Mouse (Mus musculus) liver, embryonic 13.5 days (tissue): ENCODE measurements at regions not wholly inside any gene's neighbourhood (a gene's known extent, or its start where the extent isn't known, plus 50 kb on each side); places are given as distances from the start of the nearest gene placed in this dataset.

ENCODE experiments used
- ATAC-seq: fragments of 200-750 bp; cut with Nextera tagmentation; 2 replicates; pipeline ENCODE4 v1.8.0; 2017; ENCODE audit warnings: low read depth, mild to moderate bottlenecking, moderate number of reproducible peaks, moderate library complexity
- DNase-seq: peaks from one replicate; pipeline ENCODE4 v3.0.0; 2022
- H3K27ac ChIP-seq: fragments of 300-500 bp; sonication (generic); 2 replicates; pipeline ENCODE4 v1.5.1; 2015; ENCODE audit warnings: moderate library complexity, mild to moderate bottlenecking, inconsistent platforms
- H3K27me3 ChIP-seq: fragments of 300-500 bp; sonication (generic); 2 replicates; pipeline ENCODE4 v1.6.1; 2015; ENCODE audit warnings: mild to moderate bottlenecking, inconsistent platforms
- H3K36me3 ChIP-seq: fragments of 300-500 bp; sonication (generic); 2 replicates; pipeline ENCODE4 v1.6.1; 2015; ENCODE audit warnings: mild to moderate bottlenecking, inconsistent platforms
- H3K4me1 ChIP-seq: fragments of 300-500 bp; sonication (generic); replicated peaks from 2 replicates; pipeline ENCODE4 v1.6.1; 2015; ENCODE audit warnings: inconsistent platforms
- H3K4me2 ChIP-seq: fragments of 300-500 bp; sonication (generic); 2 replicates; pipeline ENCODE4 v1.6.1; 2015; ENCODE audit warnings: inconsistent platforms, mild to moderate bottlenecking, moderate library complexity
- H3K4me3 ChIP-seq: fragments of 300-500 bp; sonication (generic); replicated peaks from 2 replicates; pipeline ENCODE4 v1.5.1; 2015; ENCODE audit warnings: mild to moderate bottlenecking, inconsistent platforms
- H3K9ac ChIP-seq: fragments of 300-500 bp; sonication (generic); 2 replicates; pipeline ENCODE4 v1.6.1; 2015; ENCODE audit warnings: mild to moderate bottlenecking, inconsistent platforms
- H3K9me3 ChIP-seq: fragments of 300-500 bp; sonication (generic); replicated peaks from 2 replicates; pipeline ENCODE4 v1.6.1; 2016; ENCODE audit warnings: inconsistent platforms
- WGBS: fragments of 180-500 bp; shearing (Covaris S2); methylation state at CpG from one replicate; pipeline ENCODE4 v1.1.7; 2015; ENCODE audit not compliant: insufficient replicate concordance; 5-methylcytosine and 5-hydroxymethylcytosine counted together

DNA sequence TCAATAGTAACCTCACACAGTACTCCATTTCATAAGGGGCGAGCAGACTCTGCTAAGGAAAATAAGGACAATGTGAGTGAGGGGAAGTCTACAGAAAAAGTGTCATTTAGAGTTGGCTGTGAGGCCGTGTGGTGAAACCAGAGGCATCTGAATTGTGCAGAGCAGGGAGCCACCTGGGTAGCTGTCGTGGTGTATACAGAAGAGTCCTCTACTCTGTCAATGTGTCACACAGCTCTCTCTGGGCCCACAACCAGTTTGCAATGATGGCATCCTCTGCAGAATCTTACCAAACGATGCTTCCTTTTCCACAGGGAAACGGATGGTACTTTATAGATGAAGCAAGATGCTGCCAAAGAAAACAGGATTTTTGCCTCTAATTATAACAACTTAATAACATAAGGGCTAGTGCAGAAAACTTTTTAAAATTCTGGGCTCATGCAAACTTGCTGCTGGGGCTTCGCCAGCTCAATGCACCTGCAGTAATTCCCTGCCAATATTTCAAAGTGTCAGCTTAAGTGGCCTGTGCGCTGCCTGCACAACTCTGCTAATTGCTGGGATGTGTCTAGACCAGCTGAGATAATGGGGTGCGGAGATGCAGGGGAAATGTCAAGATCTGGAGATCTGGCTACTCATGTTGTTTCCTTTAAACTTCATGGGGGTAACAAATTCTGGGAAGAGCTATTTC is 505.8 kb downstream of the Dok5 start:
- DNase-seq (no peak), ATAC-seq (no peak)
- Histone ChIP-seq H3K36me3 (no peaks in the 10 kb centered on the region), H3K27ac (no peak overlapping the region), H3K27me3 (no peaks in the 10 kb centered on the region), H3K4me3 (no peak overlapping the region), H3K9ac (no peak overlapping the region), H3K4me1 (no peaks in the 10 kb centered on the region), H3K4me2 (no peak overlapping the region), H3K9me3 (peaks cover 9% of the 10 kb centered on the region; the same call in 1 of the 2 replicates)
- 59% methylated on average over 8 of the region's 8 CpGs for WGBS

DNA sequence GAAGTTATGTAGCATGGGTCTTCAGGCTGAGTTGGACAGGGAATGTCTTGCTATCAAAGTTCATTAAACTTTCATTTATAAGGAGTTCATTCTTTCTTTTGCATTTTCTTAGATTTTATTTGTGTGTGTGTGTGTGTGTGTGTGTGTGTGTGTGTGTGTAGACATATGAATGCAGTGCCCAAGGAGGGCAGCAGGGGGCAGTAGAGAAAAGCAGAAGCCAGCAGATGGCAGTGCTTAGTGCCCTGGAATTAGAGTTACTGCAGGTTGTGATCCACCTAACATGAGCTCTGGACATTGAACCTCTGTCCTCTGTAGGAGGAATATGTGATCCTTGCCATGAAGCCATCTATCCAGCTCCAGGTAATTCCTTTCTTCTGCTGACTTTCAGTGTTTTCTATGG is 501.2 kb downstream of the Dok5 start:
- no peaks in the 10 kb centered on the region for H3K27me3 ChIP-seq
- no peak for ATAC-seq

DNA sequence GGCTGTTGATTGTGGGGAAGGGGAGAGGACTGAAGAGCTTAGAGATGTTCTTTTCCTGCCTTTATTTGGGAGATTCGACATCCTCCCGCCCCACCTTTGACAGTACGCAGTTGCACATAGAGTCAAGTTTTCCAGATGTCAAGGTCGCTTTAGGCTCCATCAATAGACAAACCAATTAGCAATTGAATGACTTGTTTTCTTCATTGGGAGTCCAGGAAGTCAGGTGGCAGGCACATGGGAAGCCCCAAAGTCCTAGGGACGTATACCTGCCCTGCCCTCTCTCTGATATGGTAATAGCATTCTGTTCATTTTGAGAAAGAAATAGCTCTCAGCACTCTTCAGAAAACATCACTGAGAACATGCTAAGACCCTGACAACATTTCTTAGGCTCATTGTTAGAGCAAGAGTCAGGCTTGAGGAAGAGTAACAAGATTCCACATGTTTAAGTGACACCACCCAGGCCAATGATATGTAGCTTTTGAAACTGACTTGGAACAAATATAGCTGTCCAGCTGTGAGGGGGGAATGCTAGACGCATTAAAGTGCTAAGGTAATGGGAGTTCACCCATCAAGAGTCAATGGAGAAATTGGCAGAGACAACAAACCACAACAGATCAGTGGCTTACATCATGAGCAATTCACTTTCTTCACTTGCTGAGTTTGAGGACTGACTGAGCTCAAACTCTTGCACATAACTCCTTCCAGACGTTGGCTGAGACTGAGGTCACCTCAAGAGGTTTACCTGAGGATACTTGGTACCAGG is 499.9 kb downstream of the Dok5 start:
- 71% methylated on average over 7 of the region's 7 CpGs for WGBS
- Histone ChIP-seq H3K9ac (no peak overlapping the region), H3K27ac (no peak overlapping the region), H3K36me3 (no peaks in the 10 kb centered on the region), H3K27me3 (no peaks in the 10 kb centered on the region), H3K4me1 (no peaks in the 10 kb centered on the region), H3K4me2 (no peak overlapping the region), H3K9me3 (peaks cover 11% of the 10 kb centered on the region), H3K4me3 (no peak overlapping the region)
- no peak for DNase-seq
- no peak for ATAC-seq

More for the DNA sequence above, 501.2 kb downstream of the Dok5 start:
- no peak overlapping the region for H3K27ac ChIP-seq
- no peak overlapping the region for H3K4me2 ChIP-seq
- DNase-seq: no peak
- H3K4me1 ChIP-seq: no peaks in the 10 kb centered on the region
- H3K4me3 ChIP-seq: no peak overlapping the region
- H3K36me3 ChIP-seq: no peaks in the 10 kb centered on the region
- no peak overlapping the region for H3K9ac ChIP-seq
- peaks cover 13% of the 10 kb centered on the region; the same call in 1 of the 2 replicates for H3K9me3 ChIP-seq

DNA sequence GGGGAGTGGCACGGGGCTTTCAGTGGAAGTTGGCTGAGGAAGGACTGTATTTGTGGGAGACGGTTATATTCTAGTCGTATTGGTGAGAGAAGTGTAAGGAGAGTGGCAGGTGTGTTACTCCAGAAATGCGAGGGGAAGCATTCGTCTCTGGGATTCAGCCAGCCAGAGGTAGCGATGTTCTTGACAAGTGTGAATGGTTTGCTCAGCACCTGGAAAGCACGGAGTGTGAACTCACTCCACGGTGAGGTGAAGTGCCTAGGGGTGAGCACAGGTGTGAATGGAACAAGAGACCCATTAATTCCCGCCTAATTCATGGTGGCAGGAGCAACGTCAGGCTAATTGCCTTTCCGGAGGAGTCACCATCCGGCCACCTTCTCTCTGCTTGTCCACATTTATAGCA is 498.9 kb downstream of the Dok5 start:
- H3K4me1 ChIP-seq: no peaks in the 10 kb centered on the region
- H3K27me3 ChIP-seq: no peaks in the 10 kb centered on the region
- no peak for ATAC-seq

DNA sequence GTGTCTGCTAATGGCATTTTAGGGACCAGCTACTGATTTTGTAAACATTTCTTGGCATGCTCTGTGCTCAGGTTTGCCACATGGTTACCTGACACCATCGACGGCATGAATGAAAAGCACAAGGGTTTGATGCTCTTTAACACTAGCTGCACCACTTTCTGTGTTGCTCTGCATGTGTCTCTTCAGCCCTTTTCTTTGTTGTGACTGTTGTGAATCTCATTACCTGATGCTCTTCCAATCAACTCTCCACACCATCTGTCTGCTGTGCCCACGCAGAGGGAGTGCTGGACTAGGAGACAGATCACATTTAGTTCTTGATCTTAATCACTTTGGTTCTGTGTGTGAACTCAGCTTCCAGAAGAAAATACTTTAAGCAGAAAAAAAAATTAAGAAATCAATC is 496.6 kb downstream of the Dok5 start:
- H3K4me3 ChIP-seq: no peak overlapping the region
- no peak overlapping the region for H3K27ac ChIP-seq
- H3K36me3 ChIP-seq: no peaks in the 10 kb centered on the region
- no peaks in the 10 kb centered on the region for H3K4me1 ChIP-seq
- no peak overlapping the region for H3K4me2 ChIP-seq
- H3K9ac ChIP-seq: no peak overlapping the region
- no peak for ATAC-seq
- H3K9me3 ChIP-seq: peaks cover 7% of the 10 kb centered on the region
- WGBS: 70% methylated on average over 3 of the region's 3 CpGs
- DNase-seq: no peak
- no peaks in the 10 kb centered on the region for H3K27me3 ChIP-seq

More for the DNA sequence above, 498.9 kb downstream of the Dok5 start:
- Histone ChIP-seq H3K4me2 (no peak overlapping the region), H3K9me3 (peaks cover 10% of the 10 kb centered on the region), H3K4me3 (no peak overlapping the region), H3K27ac (no peak overlapping the region), H3K36me3 (no peaks in the 10 kb centered on the region), H3K9ac (no peak overlapping the region)
- 73% methylated on average over 12 of the region's 12 CpGs for WGBS
- no peak for DNase-seq

DNA sequence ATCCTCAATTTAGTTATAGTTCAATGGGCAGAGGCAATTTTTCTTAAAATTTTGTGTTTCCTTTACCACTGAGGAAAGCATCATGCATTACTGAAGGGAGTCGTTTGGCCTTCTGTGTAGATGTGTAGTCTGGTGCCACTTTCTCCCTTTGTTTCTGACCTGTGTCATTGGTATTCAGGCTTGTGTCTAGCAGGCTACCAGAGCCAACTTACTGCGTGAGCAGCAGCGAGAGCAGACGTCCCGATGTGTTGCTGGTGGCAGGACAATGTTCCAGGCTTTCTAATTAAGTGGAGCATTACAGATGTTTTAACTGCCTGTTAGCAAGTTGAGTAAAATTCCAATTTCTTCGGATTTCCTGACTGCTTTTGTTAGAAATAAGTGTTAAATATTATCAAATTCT is 482.2 kb downstream of the Dok5 start:
- ATAC-seq (no peak), DNase-seq (no peak)
- H3K4me3 ChIP-seq: no peak overlapping the region
- 62% methylated on average over 6 of the region's 6 CpGs for WGBS
- H3K4me2 ChIP-seq: no peak overlapping the region
- H3K27ac ChIP-seq: no peak overlapping the region
- H3K9ac ChIP-seq: no peak overlapping the region
- H3K4me1 ChIP-seq: no peaks in the 10 kb centered on the region
- H3K36me3 ChIP-seq: no peaks in the 10 kb centered on the region
- H3K9me3 ChIP-seq: no peaks in the 10 kb centered on the region; the same call in 1 of the 2 replicates
- H3K27me3 ChIP-seq: no peaks in the 10 kb centered on the region

DNA sequence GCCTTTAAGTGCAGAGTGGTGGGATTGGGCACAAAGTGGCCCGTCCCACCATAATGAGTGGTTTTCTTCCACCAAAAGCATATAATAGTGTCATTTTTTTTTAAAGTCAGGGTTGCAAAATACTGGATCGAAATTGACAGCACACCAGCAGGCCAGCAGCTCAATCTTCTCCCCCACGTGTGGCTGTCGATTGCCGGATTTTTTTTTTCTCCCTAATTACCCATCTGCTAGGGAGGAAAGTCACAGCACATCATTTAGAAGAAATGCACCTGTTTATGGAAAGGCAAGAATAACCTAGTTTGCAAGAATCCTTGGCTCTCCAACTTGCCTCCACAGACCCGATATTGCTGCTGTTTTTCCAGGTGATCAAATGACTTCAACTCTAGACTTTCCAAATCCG is 464.9 kb downstream of the Dok5 start:
- no peaks in the 10 kb centered on the region for H3K27me3 ChIP-seq
- WGBS: 69% methylated on average over 7 of the region's 7 CpGs
- no peak for ATAC-seq

DNA sequence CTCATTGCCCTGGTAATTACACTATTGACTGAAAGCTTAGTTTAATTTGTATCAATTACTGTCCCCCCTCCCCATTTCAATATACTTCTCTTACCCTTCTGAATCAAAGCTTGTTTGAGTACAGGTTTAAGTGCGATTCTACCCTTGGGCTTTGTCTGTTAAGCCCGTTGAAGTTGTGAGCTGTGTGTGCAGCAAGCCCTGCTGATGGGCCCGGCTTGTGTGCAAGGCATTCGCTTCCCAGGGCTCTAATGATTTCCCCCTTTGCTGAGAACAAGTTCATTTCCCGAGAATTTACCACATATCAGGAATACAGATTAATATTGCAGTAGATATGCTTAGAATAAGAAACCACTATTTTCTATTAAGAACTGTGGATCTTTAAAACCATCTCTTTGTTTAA is 460.6 kb downstream of the Dok5 start:
- Histone ChIP-seq H3K4me2 (no peak overlapping the region), H3K4me3 (no peak overlapping the region), H3K9me3 (peaks cover 4% of the 10 kb centered on the region; the same call in 1 of the 2 replicates), H3K27me3 (no peaks in the 10 kb centered on the region), H3K9ac (no peak overlapping the region), H3K36me3 (no peaks in the 10 kb centered on the region), H3K4me1 (no peaks in the 10 kb centered on the region), H3K27ac (no peak overlapping the region)
- no peak for DNase-seq
- no peak for ATAC-seq
- WGBS: 65% methylated on average over 5 of the region's 5 CpGs

More for the DNA sequence above, 464.9 kb downstream of the Dok5 start:
- Histone ChIP-seq H3K36me3 (no peaks in the 10 kb centered on the region), H3K4me2 (no peak overlapping the region), H3K9ac (no peak overlapping the region), H3K9me3 (peaks cover 6% of the 10 kb centered on the region; the same call in 1 of the 2 replicates), H3K4me1 (no peaks in the 10 kb centered on the region), H3K4me3 (no peak overlapping the region), H3K27ac (no peak overlapping the region)
- no peak for DNase-seq
